Mouse (Mus musculus): ENCODE measurements around the gene Ppp1r26.
A peak's percentile ranks its signal among the peaks of the same experiment; 100 is the strongest.
"Not testable (repeated sequence)": the region's sequence is repeated elsewhere in the genome, so short reads cannot be mapped to it uniquely, and the experiment has no call there.

The Ppp1r26 gene

DNA sequence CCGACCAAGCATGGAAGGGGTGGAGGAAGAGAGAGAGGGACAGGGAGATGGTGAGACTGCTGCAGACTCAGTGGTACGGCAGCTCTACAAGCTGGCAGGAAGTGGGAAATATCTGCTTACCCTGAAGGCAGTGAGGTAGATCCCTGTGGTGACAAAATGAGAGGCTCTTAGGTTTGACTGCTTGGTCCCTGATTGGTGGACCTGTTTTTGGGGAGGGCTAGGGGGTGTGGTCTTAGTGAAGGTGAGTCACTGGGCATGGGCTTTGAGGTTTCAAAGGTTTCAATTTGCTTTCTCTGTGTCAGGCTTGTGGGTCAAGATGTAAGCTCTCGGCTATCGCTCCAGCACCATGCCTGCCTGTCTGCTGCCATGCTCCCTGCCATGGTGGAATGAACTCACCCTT lies 1.5 kb upstream of the Ppp1r26 start:
- no peak for DNase-seq (ENCODE audit: low read depth in 1 of 2, low spot score in 2 of 2)

DNA sequence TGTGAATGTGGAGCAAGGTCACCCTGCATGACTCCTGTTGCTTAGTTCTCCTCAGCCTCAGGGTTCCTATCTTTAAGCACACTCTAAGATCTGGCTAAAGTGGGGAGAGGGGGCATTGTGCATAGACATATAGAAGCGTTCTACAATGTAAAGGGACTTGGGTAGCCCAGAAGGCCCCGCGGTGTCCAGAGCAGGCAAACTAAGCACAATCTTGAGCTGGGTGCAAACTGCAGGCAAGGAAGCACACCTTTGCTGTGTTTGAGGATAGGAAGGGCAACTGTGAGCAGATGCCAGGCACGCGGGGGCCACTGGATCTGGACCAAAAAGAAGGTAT lies 452 bp upstream of the Ppp1r26 start:
- DNase-seq (ENCODE audit: low read depth in 1 of 2, low spot score in 2 of 2), result no peak

DNA sequence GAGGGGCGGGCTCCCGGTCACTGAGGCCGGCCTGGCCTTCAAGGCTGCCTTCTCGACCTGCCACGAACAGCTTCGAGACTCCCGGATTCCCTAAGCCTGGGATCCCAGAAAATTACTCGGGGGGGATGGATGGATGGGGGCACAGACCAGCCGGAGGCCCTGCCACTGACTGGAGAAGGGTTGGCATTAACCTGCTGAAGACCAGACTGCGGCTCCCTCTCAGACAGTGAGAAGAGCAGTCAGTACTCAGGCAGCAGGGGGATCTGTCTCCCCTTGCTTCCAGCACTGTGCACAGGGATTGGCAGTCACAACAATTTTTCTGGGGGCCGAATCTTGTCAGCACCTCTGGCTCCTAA lies 693 bp downstream of the Ppp1r26 start:
- no peak for DNase-seq (ENCODE audit: low read depth in 1 of 2, low spot score in 2 of 2)

DNA sequence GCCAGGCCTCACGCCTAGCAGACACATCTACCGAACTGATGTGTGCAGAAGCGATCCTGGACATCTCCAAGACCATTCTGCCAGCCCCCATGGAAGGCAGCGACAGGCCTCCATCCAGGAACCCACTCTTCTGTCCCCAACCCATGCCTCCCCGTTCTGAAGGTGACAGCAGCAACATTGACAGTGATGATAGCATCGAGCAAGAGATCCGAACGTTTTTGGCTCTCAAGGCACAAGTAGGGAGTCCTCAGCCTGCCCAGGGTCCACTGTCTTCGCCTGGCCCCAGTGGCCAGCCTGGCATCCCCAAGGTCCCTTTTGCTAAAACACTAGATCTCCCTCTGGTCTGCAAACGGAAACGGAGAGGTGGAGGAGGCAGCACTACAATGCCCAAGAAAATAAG lies 5.1 kb downstream of the Ppp1r26 start:
- no peak for DNase-seq (ENCODE audit: low read depth in 1 of 2, low spot score in 2 of 2)

DNA sequence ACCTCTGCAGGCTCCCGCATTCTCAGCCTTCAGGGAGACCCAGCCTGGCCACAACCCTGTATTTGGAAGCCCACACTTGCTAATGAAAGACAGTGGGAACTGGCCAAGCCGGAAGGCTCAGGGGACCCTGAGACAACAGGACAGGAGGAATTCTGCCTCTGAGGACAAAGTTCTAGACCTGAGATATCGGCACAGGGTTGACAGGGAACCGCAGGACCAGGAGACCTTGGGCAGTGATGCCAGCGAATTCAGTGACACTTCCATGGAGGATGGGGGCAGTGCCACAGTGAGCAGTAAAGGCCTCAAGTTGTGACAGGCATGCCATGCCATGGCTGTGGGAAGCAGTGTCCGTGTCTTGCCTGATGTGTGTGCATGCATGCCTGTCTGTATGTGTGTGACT lies 6.9 kb downstream of the Ppp1r26 start:
- DNase-seq (ENCODE audit: low read depth in 1 of 2, low spot score in 2 of 2), result no peak

DNA sequence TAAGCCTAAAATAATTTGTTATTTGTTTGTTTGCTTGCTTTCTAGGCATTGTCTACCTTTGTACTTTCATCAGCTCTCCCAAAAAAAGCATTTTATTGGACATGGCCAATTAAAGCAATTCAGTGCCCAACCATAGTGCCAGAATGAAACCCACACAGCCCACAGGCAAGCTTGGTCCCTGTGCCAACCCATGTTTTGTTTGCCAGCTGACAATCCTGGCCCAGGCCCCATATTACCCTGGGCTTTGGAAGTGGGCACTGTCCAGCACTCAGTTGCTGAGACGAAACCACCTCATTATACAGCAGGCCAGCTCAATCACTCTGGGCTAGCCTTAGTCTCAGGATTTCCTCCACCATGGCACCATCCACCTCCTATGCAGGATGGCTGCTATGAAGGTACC lies 10.0 kb downstream of the Ppp1r26 start:
- no peak for DNase-seq (ENCODE audit: low read depth in 1 of 2, low spot score in 2 of 2)

DNA sequence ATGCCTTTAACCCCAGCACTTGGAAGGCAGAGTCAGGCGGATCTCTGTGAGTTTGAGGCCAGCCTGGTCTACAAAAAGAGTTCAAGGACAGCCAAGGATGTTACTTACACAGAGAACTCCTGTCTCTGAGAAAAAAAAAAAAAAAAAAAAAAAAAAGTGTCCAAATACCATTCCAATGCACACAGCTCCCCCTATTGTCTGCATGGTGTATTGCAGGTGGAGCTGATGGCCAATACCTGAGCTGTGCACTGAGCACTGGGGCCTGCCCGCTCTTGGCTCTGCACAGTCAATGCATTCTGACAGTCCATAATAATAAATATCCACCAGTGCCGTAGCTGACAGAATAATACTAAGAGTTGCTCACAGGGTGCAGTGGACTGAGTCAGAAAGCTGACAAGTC lies 17.3 kb downstream of the Ppp1r26 start:
- DNase-seq (ENCODE audit: low read depth in 1 of 2, low spot score in 2 of 2), result peak in 1 of 2 experiments; percentile 51

DNA sequence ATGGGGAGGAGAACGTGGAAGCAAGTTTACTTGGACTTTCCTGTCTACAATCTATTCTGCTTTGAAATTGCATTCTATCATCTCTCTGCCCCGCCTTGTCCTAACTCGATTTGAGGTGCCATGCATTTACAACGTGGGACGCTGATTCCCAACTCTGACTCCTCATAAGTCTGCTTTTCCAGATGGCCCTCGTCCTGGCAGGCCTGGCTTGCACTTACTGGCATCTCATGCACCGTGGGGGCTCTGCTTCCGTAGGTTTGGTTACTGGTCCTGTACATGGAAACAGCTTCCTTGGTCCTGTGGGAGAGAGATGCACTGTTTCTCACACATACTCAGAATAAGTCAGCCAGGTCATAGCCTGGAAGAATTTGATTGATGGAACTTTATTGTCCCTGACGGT lies 18.3 kb downstream of the Ppp1r26 start:
- no peak for DNase-seq (ENCODE audit: low read depth in 1 of 2, low spot score in 2 of 2)

DNA sequence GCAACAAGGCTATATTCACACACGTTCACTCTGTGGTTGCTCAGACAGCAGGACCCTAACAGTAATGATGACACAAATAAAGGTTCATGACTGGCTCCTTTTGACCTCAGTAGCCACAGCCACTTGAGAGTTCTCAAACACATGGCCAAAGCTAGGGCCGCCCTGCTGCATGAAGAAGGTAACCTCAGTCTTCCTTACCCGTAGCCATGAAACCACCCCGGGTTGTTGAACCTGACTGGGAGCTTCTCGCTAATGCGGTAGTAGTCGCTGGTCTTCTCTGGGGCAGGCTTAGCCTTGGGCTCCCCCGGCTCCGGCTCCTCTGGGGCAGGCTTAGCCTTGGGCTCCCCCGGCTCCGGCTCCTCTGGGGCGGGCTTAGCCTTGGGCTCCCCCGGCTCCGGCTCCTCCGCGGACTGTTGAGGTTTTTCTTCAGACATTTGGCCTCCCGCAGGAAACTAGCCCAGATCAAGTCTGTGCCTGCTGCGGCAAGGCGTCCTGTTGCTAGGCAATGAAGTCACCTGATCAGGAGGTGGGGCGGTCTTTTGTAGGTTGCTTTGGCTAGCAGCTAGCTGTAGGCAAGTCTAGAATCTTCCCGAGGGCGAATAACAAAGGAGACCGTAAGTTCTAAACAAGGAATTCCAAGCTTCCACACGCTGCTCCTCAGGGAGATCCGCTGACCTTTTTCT lies 19.4 kb downstream of the Ppp1r26 start, which contains the start of gene 1700007K13Rik:
Gene 1700007K13Rik, minus strand, starts transcription at position 497 of the 683 bp plus-strand sequence.
- DNase-seq (ENCODE audit: low read depth in 1 of 2, low spot score in 2 of 2), result no peak

DNA sequence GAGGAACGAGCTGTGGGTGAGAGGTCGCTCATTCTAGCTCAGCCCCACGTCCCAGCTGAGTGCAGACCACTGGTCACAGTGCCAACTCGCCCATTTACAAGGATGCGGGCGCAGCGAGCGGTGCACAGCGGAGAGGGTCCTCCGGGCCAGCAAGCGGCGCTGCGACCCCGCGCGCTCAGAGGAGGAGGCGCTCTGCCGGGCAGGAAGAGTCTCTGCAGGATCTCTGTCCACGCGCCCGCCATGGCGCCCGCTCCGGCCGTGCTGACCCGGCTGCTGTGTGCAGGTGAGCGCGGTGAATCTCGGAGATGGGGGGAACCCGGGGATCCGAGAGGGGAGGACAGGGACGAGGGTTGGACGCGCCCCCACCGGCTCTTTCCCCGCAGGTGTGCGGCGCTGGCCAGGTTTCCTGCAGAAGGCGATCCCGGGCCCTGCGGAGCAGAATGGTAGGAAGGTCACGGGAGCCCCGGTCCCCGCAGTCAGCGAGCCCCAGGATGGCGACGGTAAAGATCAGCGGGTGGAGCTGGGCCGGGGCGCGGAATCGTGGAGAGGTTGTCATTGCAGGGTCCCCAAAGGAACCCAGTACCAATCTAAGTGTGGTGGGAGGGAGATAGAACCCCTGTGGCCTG lies 21.4 kb downstream of the Ppp1r26 start, which contains the start of gene Mrps2:
Gene Mrps2, plus strand, starts transcription at position 207 of the 626 bp plus-strand sequence.
- DNase-seq (ENCODE audit: low read depth in 1 of 2, low spot score in 2 of 2), result peak; percentile 63 to 76

DNA sequence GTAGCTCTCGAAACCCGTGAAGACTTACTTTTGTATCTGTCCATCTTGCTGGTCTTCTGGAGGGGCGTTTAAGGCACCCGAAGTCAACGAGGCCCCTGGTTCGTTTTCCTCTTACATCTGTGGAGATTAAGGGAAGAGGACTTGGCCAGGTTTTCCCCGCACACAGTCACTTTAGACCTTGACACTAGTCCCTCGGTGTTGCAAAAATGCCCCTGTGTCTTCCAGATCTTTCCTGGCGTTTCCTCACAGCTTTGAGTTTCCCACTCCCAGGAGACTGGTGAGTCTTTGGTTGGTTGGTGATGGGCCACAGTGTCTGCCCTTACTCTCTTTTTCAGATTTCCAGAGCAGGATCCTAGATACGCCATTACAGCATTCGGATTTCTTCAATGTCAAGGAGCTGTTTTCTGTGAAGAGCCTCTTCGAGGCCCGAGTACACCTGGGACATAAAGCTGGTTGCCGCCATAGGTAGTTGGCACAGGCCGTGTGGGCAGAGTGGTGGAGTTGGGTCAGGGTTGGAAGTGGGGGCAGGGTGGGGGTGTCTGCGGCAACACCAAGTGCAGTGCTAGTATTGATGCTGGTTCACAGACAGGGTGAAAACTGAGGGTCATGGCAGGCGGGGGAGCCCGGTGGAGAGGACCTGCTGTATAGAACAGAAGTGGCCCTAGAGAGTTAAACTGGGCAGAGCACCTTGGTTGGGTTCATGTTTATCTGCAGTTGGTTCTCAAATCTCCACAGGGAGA lies 22.1 kb downstream of the Ppp1r26 start:
- DNase-seq (ENCODE audit: low read depth in 1 of 2, low spot score in 2 of 2), result no peak

DNA sequence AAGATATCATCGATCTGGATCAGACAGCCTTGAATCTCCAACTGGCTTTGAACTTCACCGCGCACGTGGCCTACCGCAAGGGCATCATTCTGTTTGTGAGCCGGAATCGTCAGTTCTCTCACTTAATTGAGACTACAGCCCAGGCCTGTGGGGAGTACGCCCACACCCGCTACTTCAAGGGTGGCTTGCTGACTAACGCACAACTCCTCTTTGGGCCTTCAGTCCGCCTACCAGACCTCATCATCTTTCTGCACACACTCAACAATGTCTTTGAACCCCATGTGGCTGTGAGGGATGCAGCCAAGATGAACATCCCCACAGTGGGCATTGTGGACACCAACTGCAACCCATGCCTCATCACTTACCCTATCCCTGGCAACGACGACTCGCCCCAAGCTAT lies 22.9 kb downstream of the Ppp1r26 start:
- no peak for DNase-seq (ENCODE audit: low read depth in 1 of 2, low spot score in 2 of 2)

DNA sequence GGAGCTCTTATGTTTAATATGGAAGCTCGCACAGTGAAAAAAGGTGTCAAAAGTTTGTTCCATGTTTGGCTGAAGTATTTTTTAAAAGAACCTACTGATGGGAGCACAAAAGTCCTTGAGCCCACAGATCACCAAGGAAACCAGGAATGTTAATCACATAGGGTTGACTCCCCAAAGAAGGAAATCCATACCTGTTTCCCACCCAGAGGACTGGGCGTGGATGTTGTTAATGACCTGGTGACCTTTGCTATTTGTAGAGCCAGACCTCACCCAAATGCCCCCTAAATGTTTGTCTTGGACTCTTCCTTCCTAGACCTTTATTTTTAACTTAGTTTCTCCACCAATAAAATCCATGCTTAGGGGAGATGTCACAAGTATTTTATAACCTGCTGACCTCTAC lies 24.0 kb downstream of the Ppp1r26 start:
- no peak for DNase-seq (ENCODE audit: low read depth in 1 of 2, low spot score in 2 of 2)

DNA sequence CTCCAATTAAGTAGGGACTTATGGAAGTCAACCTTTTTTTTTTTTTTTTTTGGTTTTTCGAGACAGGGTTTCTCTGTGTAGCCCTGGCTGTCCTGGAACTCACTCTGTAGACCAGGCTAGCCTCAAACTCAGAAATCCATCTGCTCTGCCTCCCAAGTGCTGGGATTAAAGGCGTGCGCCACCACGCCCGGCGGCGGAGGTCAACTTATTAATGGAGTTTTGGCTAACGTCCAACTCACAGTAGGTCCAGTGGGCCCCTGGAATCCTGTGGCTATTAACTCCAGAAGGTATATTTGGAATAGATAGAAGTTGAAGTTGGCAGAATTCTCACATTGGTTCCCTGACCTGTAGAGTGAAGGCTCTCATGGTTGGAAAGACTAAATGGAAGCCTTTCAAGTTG lies 25.4 kb downstream of the Ppp1r26 start:
- DNase-seq (ENCODE audit: low read depth in 1 of 2, low spot score in 2 of 2), result not testable (repeated sequence)

DNA sequence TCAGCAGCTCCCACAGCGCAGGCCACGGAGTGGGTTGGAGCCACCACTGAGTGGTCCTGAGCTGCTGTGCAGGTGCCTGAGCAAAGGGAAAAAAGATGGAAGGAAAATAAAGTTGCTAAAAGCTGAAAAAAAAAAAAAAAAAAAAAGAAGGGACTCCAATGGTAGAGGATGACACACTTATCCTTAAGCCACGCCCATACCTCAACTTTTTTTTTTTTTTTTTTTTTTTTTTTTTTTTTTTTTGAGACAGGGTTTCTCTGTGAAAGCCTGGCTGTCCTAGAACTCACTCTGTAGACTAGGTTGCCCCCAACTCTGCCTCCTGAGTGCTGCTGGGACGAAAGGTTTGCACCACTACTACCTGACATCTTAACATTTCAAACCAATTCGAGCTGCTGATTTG lies 31.4 kb downstream of the Ppp1r26 start:
- not testable (repeated sequence) for DNase-seq (ENCODE audit: low read depth in 1 of 2, low spot score in 2 of 2)

DNA sequence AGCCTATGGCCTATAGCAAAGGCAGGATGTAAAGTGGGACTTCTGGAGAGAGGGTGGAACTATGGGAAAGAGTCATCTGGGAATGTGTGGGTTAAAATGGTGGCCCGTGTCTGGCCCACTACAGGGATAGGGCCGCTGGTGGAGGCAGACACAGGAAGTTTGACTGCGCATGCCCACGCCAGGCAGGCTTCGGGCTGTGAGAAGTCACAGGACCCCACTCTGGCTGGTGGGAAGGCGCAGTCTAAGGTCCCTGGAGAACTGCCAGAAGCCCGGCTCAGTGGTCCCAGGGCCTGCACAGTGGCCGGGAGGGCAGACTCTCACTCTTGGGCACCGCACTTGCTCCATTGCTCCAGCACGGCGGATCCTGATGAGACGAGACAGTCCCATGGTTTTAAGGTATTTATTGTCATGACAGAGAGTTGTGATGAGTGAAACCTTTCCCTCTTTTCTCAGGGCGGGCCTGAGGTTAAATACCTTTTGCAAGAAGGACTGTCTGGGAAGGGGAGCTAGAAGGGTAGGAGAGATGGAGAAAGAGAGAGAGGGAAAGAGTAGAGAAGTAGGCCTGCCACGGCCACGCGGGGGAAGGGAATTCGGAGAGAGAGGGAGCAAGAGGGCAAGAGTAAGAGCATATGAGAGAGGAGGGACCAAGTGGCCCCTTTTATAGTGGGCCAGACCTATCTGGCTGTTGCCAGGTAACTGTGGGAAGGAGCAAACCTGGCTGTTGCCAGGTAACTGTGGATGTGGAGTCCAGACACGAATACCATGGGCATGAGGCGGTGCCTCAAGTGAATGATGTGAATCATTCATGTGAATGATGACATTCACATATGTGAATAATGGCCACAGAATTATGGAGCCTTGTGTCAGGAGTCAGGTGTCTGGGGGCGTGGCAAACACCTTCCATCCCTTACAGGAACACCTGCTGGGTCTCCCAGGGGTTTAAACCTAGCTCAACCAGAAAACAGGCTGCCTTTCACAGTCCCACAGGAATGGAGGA lies 32.9 kb downstream of the Ppp1r26 start:
- DNase-seq (ENCODE audit: low read depth in 1 of 2, low spot score in 2 of 2), result no peak

DNA sequence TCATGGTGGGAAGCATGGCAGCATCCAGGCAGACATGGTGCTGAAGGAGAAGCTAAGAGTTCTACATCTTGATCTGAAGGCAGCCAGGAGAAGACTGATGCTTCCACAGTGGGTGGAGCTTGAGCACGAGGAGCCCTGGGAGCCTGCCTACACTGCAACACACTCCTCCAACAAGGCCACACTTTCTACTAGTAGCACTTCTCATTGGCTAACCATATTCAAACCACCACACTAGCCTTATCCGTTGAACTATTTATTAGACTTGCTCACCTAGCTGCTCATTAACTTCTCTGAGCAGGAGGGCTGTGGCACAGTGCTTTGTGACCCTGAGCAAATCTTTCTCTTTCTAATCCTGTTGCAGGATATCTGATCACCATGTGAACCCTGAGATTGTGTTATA lies 37.3 kb downstream of the Ppp1r26 start:
- DNase-seq (ENCODE audit: low read depth in 1 of 2, low spot score in 2 of 2), result no peak

DNA sequence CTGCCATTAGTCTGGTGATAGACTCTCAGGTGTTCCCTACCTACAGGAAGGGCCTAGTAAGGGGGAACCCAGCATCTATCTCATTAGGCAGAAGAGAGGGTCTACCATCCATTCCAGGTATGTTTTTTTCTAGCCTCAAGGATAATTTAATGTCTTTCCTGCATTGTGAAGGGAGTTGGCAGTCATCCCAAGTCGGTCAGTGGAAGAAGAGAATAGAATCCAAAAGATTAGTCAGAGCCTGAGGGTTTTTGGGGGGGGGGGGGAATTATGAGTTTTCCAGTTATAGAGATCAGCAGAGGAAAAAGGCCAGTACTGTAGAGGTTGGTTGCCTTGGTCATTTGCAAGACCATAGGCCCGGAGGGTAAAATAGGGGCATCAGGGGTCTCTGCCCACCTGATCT lies 47.9 kb downstream of the Ppp1r26 start:
- DNase-seq (ENCODE audit: low read depth in 1 of 2, low spot score in 2 of 2), result no peak

DNA sequence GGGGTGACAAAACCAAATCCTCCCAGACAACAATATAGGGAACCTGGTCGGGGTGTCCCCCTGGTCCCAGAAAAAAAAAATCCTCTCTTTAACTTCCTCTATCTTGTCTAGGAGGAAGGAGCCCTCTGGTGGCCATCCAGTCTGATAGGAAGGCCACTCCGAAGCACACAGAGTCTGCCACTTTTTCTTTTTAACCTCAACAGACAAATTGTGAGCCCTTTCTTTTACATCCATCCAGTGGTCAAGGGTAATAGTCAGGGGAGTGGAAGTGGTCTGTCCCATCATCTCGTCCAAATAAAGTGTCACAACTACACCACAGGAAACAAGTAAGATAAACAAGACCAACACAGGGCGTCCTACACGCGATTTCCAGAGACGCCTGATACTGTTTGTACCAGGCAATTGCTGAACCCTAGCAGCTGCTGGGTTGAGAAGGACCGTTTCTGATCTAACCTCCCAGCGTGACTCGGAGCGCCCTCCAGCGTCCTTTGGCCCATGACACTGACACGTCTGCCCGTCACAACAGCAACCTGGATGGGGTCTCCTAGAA lies 48.7 kb downstream of the Ppp1r26 start:
- peak; percentile 68 to 73 for DNase-seq (ENCODE audit: low read depth in 1 of 2, low spot score in 2 of 2)

DNA sequence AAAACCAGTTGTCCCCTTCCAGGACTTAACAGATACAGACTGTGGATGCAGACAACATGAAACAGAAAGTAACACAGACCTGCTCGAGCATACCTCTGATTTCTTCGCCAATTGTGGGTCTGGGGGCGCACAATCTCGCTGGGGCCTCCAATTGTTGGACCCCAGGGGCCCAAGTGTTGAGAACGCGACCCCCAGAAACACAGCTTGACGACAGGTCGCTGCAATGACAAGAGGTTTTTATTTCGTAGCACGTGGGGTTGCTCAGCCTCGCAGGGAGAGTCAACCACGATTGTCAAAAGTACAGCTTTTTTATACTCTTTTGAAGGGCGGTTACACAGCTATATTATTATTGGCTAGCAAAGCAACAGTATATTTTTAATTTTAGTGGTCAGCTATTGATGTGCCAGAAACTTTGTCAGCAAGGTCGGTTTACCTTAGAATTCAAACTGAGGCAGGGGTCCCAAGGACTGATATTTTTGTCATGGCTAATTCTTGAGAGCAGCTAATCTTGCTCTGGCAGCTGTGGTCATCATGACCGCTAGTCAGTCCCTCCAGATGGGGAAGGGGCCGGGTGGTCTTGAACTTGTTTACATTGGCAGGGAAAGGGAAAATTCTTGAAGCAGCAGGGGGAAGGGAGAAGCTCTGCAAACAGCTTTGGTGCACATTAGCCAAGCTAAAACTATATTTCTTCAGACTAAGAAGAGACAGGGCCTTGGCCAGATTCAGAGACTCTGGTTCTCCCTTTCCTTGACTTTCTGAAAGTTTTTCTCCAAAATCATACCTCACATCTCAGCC lies 49.4 kb downstream of the Ppp1r26 start:
- no peak for DNase-seq (ENCODE audit: low read depth in 1 of 2, low spot score in 2 of 2)
